Mouse (Mus musculus) ZHBTc4 (cell line): ENCODE measurements around the gene Tcl1b1.
"Not testable (repeated sequence)": the region's sequence is repeated elsewhere in the genome, so short reads cannot be mapped to it uniquely, and the experiment has no call there.

Source experiments
- DNase-seq: peaks from one replicate; pipeline ENCODE4 v3.0.0-alpha.2; 2011; ENCODE audit warnings: low read depth, low spot score

The Tcl1b1 gene

DNA sequence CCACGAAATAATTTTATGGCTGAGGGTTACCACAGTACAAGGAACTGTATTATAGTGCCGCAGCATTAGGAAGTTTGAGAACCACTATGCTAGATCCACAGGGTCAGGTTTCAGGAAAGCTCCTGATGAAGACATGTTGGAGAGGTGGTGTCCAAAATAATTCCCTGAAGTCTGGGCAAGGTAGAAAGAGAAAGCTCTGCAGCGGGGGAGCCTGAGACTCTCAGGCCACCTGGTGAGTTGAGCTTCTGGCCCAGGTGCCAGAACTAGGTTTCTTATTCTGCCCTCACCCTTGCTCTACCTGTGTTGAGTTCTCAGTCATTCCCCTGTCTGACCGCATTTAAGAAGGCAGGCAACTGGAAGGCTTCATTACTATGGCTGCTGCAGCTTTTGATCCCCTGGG is at the start of gene Tcl1b1:
Tcl1b1 (plus strand) TSS at position 301 of the 400 bp plus-strand sequence.
- no peak for DNase-seq

DNA sequence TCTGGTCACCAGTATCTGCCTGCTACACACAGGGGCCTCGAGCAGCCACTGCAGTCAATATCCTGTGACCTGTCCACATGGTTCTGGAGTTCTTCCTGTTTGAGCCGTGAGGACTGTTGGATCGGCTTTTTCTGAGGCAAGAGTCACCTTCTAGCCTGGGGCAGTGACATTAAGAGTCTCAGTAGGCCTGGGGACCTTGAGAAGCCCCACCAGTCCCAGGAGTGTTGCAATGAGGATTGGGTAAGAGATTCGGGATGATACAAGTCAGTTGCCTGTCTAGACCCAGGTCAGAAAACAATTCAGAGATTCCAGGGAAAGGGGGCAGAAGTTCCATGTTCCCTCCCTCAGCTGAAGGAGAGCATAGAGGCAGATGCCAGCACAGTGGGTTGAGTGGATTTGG is 49.7 kb upstream of the Tcl1b1 start:
- DNase-seq = no peak

DNA sequence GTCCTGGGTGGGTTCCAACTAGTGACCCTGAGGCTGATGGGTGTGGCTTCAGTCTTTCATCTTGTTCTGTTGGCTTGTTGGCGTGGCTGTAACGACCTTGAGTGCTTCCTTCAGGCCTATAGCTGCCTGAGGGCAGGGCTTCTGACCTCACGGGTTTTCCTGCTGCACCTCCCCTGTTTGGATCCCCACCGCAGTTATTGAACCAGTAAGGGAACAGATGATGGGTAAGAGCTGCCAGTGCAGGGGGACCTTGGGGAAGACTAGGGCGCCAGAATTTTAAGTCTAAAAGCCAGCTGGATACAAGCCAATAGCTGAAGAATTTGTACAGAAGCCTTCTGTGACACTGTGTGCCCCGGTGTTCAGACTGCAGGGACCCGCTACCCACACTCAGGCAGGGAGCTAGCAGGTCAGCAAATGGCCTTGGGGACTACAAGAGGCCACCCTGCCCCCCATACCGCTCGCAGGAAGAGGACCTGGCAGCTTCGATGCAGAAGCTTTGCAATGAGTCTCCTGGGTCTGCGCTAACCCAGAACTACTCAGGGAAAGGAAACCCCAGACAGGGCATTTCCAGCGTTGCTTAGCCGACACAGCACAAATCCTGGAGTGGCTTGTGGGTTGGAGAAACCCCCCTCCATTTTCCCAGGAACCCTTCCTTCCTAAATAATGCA is 47.0 kb upstream of the Tcl1b1 start:
- DNase-seq = peak; percentile 79

DNA sequence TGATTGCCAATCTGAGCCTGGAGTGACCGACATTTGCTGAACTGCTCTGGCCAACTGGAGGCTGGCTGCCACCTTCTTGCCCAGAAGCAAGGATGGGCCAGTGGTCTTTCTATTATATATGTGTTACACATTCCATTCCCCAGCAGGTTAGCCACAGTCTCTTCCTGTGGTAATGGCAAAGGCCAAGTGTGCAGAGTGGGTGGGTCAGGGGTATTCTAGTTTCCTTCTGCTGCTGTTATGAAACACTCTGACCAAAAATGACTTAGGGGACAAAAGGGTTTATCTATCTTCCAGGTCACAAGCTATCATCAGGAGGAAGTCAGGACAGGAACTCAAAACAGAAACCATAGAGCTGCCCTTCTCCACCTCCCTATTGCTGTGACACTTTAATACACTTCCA is 42.8 kb upstream of the Tcl1b1 start:
- DNase-seq = no peak

DNA sequence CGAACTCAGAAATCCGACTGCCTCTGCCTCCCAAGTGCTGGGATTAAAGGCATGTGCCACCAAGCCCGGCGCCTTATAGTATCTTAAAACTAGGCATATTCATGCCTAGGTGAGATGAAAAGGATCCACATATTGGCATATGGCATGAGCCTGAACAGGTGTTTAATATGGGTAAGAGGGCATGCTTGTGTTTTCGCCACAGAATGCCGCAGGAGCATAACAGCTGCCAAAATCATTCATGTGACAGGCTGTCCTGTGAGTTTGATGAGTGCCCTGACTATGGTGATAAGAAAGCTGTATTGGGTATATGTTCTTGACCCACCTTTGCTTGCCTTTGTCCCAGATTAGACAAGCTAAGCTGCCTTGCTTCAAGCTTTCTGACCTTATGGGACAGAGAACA is 34.1 kb upstream of the Tcl1b1 start:
- no peak for DNase-seq

DNA sequence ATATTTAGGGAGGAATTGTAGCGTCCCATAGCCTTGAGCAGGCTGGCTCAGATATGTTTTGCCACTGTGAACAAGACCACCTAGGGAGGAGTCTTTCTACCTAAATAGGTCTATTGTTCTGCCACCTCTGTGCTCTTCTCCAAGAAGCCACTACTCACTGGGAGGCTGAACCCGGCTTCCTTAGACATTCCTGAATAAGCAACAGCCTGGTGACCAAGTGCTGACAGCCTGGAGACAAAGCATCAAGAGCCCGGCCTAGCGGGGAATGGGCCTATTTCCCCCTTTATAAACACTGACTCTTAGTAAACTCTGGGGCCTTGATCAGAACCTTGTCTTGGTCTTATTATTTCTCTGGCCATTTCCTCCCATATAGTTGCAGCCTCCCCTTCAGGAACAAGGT is 33.0 kb upstream of the Tcl1b1 start:
- peak; percentile 83 for DNase-seq

DNA sequence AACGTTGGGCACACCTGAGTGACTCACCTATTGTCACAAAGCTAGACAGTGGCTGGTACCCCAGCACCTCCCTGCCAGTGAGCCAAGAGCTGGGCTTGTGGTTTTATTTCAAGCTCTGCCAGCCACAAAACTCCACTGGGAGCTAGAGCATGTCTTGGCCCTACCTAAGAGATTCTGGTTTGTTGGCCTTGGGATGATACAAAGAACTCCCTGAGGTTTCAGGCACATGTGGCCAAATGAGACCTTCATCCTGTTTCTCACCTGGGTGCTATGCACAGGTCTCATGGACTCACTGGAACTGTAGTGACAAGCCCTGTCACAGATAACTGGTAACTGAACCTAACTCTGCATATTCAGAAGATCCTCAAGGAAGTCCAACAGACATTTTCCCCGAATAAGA is 31.9 kb upstream of the Tcl1b1 start:
- no peak for DNase-seq

DNA sequence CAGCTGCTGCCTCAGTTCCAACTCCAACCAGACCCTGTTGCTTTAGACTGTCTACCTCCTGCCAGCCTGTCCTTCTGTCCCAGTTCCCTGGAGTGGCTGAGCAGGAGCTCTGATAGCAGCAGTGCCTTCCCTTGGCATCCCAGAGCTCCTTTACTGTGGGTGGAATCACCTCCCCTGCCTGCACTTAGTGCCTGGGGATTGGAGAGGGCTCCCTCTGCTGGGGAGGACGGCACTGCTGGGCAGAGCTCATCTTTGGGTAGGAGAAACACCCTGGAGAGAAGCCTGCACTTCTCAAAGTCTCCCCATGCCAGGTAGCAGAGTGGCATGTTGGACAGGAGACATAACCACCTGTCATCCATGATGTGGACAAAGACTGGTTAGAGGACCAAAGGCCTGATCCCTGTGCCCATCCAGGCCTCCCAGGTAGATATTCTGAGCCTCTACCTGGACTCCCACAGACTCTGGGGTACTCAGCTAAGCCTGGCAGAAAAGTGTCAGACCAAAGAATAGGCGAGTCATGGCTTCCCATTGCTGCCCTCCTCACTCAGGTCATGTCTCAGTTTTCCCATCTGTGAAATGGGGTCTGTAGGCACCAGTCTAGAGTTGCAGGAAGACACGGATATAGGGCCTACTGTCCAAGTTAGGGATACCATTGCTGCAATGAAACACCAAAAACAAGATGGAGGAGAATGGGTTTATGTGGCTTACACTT is 29.8 kb upstream of the Tcl1b1 start:
- not testable (repeated sequence) for DNase-seq

DNA sequence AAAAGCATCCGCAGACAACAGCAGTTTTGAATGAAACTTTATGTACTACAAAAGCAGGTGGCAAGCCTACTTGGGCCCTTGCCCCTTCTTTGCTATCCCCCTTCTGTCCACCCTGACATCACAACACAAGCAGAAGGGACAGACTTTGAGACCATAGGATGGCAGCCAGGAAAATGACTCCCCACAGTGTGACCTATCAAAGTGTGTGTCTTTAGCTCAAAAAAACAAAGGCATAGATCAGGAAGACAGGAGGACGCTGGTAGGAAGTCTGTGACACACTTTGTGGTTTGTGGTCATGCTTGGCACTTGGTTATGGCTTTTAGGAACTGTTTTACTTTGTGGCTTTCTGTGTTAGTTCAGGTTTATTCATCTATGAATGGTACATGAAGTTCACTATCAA is 25.3 kb upstream of the Tcl1b1 start:
- DNase-seq = not testable (repeated sequence)

DNA sequence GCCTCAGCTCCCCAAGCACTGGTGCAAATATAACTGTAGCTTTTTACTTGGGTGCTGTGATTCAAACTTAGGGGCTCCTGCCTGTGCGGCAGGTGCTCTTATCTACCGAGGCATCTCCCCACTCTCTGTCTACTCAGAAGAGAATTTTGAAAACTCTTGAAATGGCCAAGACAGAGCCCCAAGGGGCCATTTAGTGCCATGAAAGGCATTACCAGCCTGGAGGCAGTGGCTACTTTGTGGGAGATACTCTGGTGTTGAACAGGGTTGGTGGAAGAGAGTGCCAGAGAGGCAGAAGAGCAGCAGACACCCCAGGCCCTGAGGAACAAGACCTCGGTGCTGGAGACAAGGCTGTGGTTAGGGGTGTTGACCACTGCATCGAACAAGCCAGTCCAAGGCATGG is 24.7 kb upstream of the Tcl1b1 start:
- DNase-seq = not testable (repeated sequence)

DNA sequence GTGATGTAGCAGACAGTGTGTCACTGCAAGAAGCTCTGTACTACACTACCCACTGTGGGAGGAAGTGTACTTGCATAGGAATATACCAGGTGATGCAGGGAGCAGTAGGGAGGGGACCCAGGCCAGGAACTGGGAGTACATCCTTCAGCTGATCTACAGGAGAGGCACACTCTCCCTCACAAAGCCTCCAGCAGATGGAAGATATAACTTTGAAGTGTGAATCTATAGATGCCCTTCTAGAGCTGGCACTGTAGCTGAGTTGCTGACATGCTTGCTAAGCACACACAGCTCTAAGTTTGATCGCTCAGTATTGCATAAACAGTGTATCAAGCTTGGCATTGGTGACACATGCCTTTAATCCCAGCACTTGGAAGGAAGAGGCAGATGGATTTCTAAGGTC is 21.8 kb upstream of the Tcl1b1 start:
- DNase-seq = not testable (repeated sequence)

DNA sequence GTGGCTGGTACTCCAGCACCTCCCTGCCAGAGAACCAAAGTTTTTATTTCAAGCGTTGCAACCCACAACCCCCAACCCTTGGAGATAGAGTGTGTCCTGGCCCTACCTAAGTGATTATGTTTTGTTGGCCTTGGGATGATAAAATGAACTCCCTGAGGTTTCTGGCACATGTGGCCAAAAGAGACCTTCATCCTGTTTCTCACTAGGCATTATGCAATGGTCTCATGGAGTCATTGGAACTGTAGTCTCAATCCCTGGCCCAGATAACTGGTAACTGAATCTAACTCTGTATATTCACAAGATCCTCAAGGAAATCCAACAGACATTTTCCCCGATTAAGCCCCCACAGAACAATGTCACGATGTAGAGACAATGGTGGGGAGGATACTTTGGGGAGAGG is 16.4 kb upstream of the Tcl1b1 start:
- DNase-seq = no peak

DNA sequence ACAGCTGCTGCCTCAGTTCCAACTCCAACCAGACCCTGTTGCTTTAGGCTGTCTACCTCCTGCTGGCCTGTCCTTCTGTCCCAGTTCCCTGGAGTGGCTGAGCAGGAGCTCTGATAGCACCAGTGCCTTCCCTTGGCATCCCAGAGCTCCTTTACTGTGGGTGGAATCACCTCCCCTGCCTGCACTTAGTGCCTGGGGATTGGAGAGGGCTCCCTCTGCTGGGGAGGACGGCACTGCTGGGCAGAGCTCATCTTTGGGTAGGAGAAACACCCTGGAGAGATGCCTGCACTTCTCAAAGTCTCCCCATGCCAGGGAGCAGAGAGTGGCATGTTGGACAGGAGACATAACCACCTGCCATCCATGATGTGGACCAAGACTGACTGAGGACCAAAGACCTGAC is 14.6 kb upstream of the Tcl1b1 start:
- DNase-seq = not testable (repeated sequence)

DNA sequence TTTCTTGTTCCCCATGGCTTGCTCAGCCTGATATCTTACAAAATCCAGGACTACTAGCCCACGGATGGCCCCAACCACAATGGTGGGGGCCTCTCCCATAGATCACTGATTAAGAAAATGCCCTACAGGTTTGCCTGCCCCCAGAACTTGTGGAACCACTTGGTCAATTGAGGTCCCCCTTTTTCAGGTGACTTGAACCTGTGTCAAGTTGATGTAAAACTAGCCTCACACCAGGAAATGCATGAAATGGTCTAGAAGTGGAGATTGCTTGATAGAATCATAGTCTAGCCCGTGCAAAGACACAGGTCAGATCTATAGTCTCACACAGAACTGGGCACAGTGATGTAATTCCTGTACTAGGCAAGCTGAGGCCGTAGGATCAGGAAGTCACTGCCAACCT is 13.8 kb upstream of the Tcl1b1 start, which contains the start of gene Tcl1b2:
Tcl1b2 (plus strand) TSS at position 301 of the 400 bp plus-strand sequence.
- no peak for DNase-seq

DNA sequence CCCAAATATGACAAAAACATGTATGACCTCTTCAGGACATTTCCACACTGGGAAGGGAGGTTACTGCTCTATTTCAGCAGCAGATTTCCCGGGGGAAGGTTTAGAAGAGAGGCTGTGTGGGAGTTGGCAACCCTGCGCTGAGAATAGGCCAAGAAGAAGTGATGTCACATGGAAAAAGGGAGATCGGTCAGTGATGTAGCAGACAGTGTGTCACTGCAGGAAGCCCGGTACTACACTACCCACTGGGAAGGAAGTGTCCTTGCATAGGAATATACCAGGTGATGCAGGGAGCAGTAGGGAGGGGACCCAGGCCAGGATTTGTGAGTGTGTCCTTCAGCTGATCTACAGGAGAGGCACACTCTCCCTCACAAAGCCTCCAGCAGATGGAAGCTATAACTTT is 4.2 kb upstream of the Tcl1b1 start:
- not testable (repeated sequence) for DNase-seq

DNA sequence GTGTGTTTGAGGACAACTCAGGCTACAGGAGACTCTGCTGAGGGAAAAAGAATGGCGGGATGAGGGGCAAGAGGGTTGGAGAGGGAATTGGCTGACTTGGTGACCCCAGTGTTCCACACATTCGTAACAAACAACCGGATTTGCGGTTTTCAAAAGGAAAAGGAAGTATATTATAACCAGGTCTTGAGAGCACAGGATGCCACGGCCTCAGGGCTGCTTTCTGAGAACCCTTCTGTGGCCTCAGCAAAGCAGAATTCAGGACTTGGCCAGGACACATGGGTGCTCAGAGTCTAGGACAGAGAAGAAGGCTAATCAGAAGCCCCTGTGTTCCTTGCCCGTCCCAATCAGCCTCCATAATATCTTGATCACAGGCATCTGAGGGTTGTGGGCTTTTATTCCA is 648 bp upstream of the Tcl1b1 start:
- no peak for DNase-seq

DNA sequence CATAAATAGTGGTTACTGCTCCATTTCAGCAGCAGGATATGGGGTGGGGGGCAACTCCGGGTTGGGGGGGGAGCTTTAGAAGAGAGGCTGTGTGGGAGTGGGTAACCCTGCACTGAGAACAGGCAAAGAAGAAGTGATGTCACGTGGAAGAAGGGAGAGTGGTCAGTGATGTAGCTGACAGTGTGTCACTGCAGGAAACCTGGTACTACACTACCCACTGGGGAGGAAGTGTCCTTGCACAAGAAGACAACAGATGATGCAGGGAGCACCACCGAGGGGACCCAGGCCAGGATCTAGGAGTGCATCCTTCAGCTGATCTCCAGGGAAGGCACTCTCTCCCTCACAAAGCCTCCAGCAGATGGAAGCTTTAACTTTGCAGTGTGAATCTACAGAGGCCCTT is 7.2 kb downstream of the Tcl1b1 start:
- no peak for DNase-seq

DNA sequence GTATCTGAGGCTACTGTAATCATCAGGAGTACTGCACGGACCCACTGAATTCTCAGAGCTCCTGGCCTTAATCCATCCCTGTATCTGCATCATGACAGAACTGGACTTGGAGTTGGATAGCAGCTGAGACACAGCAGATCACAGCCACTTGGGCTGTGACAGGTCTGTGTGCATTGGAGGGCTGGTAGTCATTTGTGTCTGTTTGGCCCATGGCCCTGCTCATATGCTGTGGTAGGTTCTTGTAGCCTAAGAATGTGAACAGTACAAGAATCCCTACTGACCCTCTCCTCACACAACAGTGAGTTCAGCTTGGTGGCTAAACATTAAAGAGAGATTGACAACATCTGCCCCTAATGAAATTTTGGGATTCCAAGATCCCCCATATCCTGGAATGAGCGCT is 13.9 kb downstream of the Tcl1b1 start:
- DNase-seq = no peak

DNA sequence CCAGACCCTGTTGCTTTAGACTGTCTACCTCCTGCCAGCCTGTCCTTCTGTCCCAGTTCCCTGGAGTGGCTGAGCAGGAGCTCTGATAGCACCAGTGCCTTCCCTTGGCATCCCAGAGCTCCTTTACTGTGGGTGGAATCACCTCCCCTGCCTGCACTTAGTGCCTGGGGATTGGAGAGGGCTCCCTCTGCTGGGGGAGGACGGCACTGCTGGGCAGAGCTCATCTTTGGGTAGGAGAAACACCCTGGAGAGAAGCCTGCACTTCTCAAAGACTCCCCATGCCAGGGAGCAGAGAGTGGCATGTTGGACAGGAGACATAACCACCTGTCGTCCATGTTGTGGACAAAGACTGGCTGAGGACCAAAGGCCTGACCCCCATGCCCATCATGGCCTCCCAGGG is 14.8 kb downstream of the Tcl1b1 start:
- peak; percentile 44 for DNase-seq

DNA sequence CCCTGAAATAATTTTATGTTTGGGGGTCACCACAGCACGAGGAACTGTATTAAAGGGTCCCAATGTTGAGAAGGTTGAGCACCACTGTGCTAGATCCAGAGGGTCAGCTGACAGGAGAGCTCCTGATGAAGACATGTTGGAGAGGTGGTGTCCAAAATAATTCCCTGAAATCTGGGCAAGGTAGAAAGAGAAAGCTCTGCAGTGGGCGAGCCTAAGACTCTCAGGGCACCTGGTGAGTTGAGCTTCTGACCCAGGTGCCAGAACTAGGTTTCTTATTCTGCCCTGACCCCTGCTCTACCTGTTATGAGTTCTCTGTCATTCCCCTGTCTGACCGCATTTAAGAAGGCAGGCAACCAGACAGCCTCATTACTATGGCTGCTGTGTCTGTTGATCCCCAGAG is 16.6 kb downstream of the Tcl1b1 start, which contains the start of gene Tcl1b5:
Tcl1b5 (plus strand) TSS at position 301 of the 400 bp plus-strand sequence.
- not testable (repeated sequence) for DNase-seq

DNA sequence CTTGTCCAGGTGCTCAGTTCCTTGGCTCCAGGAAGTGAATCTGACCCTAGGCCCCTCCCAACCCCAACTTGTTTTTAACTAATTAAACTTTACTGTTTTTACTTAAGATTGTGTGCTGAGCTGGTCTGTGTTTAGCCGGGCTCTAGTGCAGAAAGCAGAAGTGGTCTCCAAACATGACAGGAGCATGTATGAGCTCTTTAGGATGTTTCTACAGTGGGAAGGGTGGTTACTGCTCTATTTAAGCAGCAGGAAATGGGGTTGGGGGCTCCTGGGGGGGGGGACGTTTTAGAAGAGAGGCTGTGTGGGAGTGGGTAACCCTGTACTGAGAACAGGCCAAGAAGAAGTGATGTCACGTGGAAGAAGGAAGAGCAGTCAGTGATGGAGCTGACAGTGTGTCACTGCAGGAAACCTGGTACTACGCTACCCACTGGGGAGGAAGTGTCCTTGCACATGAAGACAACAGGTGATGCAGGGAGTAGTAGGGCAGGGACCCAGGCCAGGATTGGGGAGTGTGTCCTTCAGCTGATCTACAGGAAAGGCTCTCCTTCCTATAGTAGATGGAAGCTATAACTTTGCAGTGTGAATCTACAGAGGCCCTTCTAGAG is 21.7 kb downstream of the Tcl1b1 start:
- not testable (repeated sequence) for DNase-seq

DNA sequence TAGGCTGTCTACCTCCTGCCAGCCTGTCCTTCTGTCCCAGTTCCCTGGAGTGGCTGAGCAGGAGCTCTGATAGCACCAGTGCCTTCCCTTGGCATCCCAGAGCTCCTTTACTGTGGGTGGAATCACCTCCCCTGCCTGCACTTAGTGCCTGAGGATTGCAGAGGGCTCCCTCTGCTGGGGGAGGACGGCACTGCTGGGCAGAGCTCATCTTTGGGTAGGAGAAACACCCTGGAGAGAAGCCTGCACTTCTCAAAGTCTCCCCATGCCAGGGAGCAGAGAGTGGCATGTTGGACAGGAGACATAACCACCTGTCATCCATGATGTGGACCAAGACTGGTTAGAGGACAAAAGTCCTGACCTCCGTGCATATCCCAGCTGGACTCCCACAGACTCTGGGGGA is 29.5 kb downstream of the Tcl1b1 start:
- not testable (repeated sequence) for DNase-seq

DNA sequence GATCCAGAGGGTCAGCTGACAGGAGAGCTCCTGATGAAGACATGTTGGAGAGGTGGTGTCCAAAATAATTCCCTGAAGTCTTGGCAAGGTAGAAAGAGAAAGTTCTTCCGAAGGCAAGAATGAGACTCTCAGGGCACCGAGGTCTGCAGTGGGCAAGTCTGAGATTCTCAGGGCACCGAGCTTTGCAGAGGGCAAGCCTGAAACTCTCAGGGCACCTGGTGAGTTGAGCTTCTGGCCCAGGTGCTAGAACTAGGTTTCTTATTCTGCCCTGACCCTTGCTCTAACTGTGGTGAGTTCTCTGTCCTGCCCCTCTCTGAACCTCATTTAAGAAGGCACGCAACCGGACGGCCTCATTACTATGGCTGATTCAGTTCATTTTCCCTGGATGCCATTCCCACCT is 31.3 kb downstream of the Tcl1b1 start, which contains the start of gene Tcl1b3:
Tcl1b3 (plus strand) TSS at position 301 of the 400 bp plus-strand sequence.
- DNase-seq = not testable (repeated sequence)
